Mouse (Mus musculus) kidney, adult 2 months (tissue): ENCODE results near the gene Hoxa3. TPM values are rescaled to one million over a fixed set of nuclear protein-coding genes. Genes with fewer than 3 reads are reported as not detected.
A peak's percentile ranks its signal among the peaks of the same experiment; 100 is the strongest.

ENCODE experiments used
- DNase-seq: peaks from one replicate; pipeline ENCODE4 v3.0.0; 2021
- H3K27ac ChIP-seq: fragments of 200-500 bp; 2 replicates; pipeline ENCODE4 v1.5.1; 2012; ENCODE audit warnings: low read depth, low read length, control low read depth, inconsistent platforms; ENCODE audit not compliant: insufficient read depth
- H3K27me3 ChIP-seq: fragments of 200-500 bp; replicated peaks from 2 replicates; pipeline ENCODE4 v1.6.1; 2012; ENCODE audit warnings: mild to moderate bottlenecking, moderate library complexity, low read length, inconsistent platforms; ENCODE audit not compliant: control insufficient read depth, insufficient read depth
- H3K36me3 ChIP-seq: fragments of 200-500 bp; 2 replicates; pipeline ENCODE4 v1.6.1; 2012; ENCODE audit warnings: mild to moderate bottlenecking, moderate library complexity, low read length, inconsistent platforms; ENCODE audit not compliant: control insufficient read depth, insufficient read depth
- H3K4me1 ChIP-seq: fragments of 200-500 bp; 2 replicates; pipeline ENCODE4 v1.6.1; 2011; ENCODE audit warnings: low read length; ENCODE audit not compliant: control insufficient read depth, insufficient read depth
- H3K4me3 ChIP-seq: fragments of 200-500 bp; 2 replicates; pipeline ENCODE4 v1.5.1; 2011; ENCODE audit warnings: mild to moderate bottlenecking, low read depth, low read length, control low read depth; ENCODE audit not compliant: insufficient read depth
- CTCF ChIP-seq: fragments of 200-500 bp; conservative IDR thresholded peaks from 2 replicates; pipeline ENCODE4 v1.5.1; 2011; ENCODE audit warnings: low read depth, mild to moderate bottlenecking, control low read depth, low read length, moderate library complexity, mixed read lengths; ENCODE audit not compliant: insufficient read depth, insufficient read length
- POLR2A ChIP-seq: fragments of 200-500 bp; IDR thresholded peaks from one replicate; pipeline ENCODE4 v1.6.1; 2011; ENCODE audit warnings: low read depth, low read length, control low read depth
- WGBS: fragments of 180-500 bp; shearing (Covaris S2); methylation state at CpG from one replicate; pipeline ENCODE4 v1.1.7; 2018; 5-methylcytosine and 5-hydroxymethylcytosine counted together
- polyA plus RNA-seq: library from polyadenylated mRNA; depleted of rRNA; stranded (reverse); fragments of >200 nt; gene quantifications from 2 replicates; pipeline ENCODE4 v1.2.3, GENCODE M21; 2012

Hoxa3 gene
- polyA plus RNA-seq, 1 experiment, result 7.6 TPM

DNA sequence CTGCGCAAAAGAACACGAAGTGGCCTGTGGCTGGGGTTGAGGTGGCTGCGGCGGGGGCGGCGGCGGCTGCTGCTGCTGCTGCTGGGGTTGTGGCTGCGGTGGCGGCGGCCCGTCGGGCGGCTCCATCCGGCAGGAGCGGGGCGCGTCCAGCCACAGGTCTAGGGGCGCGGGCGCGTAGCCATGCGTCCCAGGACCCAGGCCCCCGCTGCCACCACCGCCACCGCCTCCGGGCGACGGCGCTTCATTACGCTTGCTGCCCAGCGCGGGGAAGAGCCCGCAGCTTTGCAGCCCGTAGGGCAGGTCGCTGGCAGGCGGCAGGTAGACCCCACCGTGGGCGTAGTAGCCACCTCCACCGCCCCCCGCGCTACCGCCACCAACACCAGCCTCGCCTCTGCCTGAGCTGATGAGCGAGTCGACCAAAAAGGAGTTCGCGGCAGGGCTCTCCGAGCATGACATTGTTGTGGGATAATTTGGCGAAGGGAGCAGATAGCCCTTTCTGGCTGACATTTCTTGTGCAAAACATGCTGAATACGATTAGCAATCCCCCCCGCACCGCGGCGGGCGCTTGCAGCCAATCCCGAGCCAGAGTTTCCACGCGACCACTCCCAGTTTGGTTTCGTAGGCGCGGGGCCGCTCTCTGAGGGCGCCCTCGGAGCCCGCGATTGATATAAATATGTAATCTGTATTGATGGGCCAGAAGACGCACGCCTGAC, 21.4 kb upstream of the Hoxa3 start:
- WGBS, result 4% methylated on average over 68 of the region's 68 CpGs
- H3K4me3 ChIP-seq, result peak overlapping the region; percentile 71
- TF ChIP-seq POLR2A, result peak; percentile 37
- TF ChIP-seq CTCF, result no peak
- peaks cover 23% of the 10 kb centered on the region for H3K4me1 ChIP-seq
- no peaks in the 10 kb centered on the region for H3K27me3 ChIP-seq
- no peaks in the 10 kb centered on the region for H3K36me3 ChIP-seq
- peak; percentile 87 for DNase-seq
- H3K27ac ChIP-seq, result peak overlapping the region; percentile 90

DNA sequence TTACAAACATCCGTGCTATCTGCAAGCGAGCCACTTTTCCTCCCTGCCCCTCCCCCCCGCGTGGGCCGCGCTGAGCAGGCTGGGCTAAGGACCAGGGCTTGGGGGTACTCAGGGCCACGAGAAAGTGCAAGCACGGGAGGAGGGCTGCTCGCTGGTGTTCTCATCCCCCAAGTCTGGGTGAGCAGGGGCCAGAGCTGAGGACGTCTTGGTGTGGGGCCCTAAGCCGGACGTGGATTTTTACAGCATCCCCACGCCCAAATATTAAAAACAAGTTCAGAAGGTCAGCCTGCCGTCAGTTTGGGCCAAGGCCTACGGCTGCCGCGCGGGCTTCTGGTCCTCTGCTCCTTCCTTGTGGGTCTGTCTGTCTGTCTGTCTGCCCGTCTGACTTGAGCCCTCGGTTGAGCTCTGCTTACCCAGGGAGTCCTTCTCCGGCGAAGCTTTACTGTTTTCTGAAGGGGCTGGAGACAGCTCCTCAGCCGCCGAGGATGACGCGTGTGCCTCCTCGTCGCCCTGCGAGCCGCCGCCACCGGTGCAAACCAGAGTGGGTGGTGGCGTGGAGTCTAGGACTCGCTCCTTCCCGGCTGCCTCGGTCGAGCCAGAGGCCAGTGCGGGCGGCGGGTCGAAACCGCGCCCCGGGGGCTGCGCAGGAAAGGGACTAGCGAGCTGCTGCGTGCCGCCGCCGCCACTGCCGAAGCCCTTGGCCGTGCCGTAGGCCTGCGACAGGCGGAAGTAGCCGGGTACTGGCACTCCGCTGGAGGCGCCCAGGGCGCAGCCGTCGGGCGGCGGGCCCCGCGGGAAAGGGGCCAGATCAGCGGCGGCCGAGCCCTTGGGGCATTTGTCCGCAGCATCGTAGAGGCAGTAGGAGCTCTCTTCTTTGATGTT, 20.7 kb upstream of the Hoxa3 start:
- no peak for TF ChIP-seq CTCF
- TF ChIP-seq POLR2A, result peak; percentile 49
- WGBS, result 2% methylated on average over 70 of the region's 70 CpGs
- no peaks in the 10 kb centered on the region for H3K27me3 ChIP-seq
- no peaks in the 10 kb centered on the region for H3K36me3 ChIP-seq
- peak; percentile 94 for DNase-seq
- peak overlapping the region; percentile 71 for H3K4me3 ChIP-seq
- H3K27ac ChIP-seq, result peak overlapping the region; percentile 90
- peaks cover 23% of the 10 kb centered on the region for H3K4me1 ChIP-seq

DNA sequence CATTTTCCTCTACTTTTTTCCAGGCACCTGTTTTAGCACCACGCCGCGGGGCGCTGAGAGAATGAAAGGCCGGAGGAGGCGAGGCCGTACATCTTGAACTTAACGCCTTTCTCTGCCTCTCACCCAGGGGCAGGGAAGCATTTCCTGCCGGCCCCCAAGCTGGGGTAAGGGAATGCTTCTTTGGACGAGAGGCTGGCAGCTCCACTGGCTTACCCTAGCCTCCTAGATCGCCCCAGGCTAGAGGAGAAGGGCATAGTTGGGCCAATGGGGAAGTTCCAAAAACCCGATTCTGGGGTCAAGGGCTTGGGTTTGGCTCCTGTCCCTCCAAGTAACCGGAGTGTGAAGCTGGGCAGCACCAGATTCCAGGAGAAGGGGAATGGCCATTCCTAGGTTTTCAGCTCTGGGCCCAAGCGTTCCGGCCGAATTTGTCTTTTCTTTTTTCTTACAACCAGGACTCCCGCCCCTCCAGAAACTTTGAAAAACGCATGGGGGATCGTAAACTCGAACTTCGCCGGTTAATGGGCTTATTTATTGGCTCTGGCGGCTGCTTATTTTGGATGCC, 19.9 kb upstream of the Hoxa3 start:
- DNase-seq, result no peak
- no peak for TF ChIP-seq CTCF
- no peak for TF ChIP-seq POLR2A
- Histone ChIP-seq H3K27ac (peak overlapping the region; percentile 90), H3K27me3 (no peaks in the 10 kb centered on the region), H3K36me3 (no peaks in the 10 kb centered on the region), H3K4me3 (peak overlapping the region; percentile 71), H3K4me1 (peaks cover 23% of the 10 kb centered on the region)
- 4% methylated on average over 23 of the region's 23 CpGs for WGBS

DNA sequence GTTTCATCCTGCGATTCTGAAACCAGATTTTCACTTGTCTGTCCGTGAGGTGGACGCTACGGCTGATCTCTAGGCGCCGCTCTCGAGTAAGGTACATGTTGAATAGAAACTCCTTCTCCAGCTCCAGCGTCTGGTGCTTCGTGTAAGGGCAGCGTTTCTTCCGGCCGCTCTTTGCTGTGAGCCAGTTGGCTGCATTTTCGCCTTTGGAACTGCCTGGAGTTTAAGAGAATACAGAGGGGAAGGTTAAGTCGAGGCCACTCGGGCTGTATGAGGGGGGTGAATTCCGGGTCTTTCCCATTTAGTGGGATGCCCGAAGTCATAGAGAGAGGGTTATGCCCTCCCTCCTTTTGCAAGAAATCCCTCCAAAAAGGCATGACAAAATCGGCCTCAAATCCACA, 19.4 kb upstream of the Hoxa3 start:
- Histone ChIP-seq H3K36me3 (no peaks in the 10 kb centered on the region), H3K27me3 (no peaks in the 10 kb centered on the region), H3K4me1 (peaks cover 20% of the 10 kb centered on the region), H3K4me3 (peak overlapping the region; percentile 71), H3K27ac (peak overlapping the region; percentile 90)
- WGBS, result under 1% methylated on average over 18 of the region's 18 CpGs
- TF ChIP-seq CTCF, result no peak
- DNase-seq, result peak; percentile 89

DNA sequence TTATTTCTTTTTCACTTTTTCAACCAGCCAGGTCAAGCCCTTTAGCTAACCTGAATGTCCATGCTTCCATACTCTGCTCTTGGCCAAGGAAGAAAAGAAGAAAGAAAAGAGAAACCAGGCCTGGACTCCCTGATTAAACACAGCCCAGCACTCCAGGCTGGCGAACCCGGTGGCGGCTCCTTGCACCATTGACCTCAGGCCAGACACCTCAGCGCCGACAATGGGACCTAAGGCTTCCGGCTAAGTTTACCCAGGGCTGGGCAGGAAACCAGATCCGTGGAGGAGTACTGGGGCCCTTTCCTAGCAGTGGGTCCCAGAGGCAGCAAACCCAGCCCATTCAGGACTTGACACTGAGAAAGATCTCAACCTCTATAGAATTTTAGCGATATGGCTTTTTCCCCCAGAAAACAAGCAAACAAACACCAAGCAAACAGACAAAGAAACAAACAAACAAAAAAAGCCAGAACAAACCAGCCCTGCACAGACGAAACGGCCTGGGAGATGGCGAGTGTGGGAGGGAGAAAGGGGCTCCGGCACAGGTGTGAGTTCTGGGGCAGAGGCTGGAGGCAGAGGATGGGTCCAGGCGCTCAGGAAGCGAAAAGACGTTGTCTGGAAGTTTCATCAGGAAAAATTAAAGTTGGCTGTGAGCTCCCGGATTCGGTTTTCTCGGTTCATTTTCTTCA, 18.9 kb upstream of the Hoxa3 start:
- Histone ChIP-seq H3K27me3 (no peaks in the 10 kb centered on the region), H3K4me3 (peak overlapping the region; percentile 71), H3K36me3 (no peaks in the 10 kb centered on the region), H3K27ac (peak overlapping the region; percentile 90), H3K4me1 (peaks cover 20% of the 10 kb centered on the region)
- 2% methylated on average over 18 of the region's 18 CpGs for WGBS
- TF ChIP-seq POLR2A, result no peak
- TF ChIP-seq CTCF, result no peak
- DNase-seq, result peak; percentile 85

DNA sequence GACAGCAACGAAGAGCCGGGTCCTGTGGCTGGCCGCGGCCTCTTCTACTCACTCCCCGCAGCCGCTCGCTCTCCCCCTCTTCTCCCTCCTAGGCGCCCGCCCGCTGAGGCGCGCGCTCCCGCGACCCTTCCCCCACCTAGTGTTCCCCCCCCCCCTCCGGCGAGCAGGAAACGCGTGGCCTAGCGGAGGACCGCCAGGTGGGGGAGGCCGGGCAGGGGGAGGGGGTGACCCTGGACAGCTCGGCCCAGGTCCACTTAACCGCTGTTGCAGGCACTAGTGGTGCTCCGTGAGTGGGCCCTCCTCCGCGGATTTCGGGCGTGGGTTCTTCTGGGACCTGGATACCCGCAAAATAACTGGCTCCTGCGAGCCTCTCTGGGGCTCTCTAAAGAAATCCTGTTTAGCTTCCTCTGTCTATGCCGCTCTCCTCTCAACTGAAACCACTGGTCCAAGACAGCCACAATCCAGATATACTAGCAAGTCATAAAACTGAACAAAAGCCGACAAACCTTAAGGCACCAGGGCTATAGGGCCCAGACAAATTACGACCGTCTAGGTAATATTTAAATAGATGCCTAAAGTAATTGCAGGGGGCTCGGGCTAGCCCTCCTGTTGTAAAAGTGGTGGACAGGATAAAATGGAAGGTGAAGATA, 17.5 kb upstream of the Hoxa3 start, which contains the start of gene Hoxa9:
Gene Hoxa9 (minus strand): TSS at position 574 of the 650 bp plus-strand sequence.
- WGBS, result 8% methylated on average over 20 of the region's 36 CpGs
- H3K27ac ChIP-seq, result peak within 1 kb of the TSS; percentile 98
- peak within 1 kb of the TSS; percentile 84 for H3K4me3 ChIP-seq

More for the DNA sequence above, 17.5 kb upstream of the Hoxa3 start, which contains the start of gene Hoxa9:
- peak; percentile 79 for DNase-seq
- H3K27me3 ChIP-seq, result no peaks in the 10 kb centered on the region
- H3K4me1 ChIP-seq, result peaks cover 6% of the 10 kb centered on the region
- TF ChIP-seq CTCF (no peak), POLR2A (no peak)
- H3K36me3 ChIP-seq, result no peaks in the 10 kb centered on the region
